Mouse (Mus musculus) cortical plate, adult 2 months (tissue): Measurements from ENCODE around the gene Fosl1. TPM values are rescaled to one million over a fixed set of nuclear protein-coding genes. Genes with fewer than 3 reads are reported as not detected.

Experiments used
- H3K27ac ChIP-seq: fragments of 200-500 bp; 2 replicates; pipeline ENCODE4 v1.5.1; 2012; ENCODE audit warnings: low read length, control low read depth, inconsistent platforms; ENCODE audit not compliant: insufficient read depth
- H3K4me1 ChIP-seq: fragments of 200-500 bp; 2 replicates; pipeline ENCODE4 v1.6.1; 2011; ENCODE audit warnings: low read length; ENCODE audit not compliant: control insufficient read depth, insufficient read depth
- H3K4me3 ChIP-seq: fragments of 200-500 bp; 2 replicates; pipeline ENCODE4 v1.5.1; 2011; ENCODE audit warnings: mild to moderate bottlenecking, low read length, control low read depth; ENCODE audit not compliant: insufficient read depth
- CTCF ChIP-seq: fragments of 200-500 bp; IDR thresholded peaks from 2 replicates; pipeline ENCODE4 v1.5.1; 2011; ENCODE audit warnings: mild to moderate bottlenecking, control low read depth, low read length; ENCODE audit not compliant: insufficient read depth; ENCODE audit errors: extremely low read depth
- POLR2A ChIP-seq: fragments of 200-500 bp; IDR thresholded peaks from 2 replicates; pipeline ENCODE4 v1.6.1; 2011; ENCODE audit warnings: mild to moderate bottlenecking, low read length, control low read depth; ENCODE audit not compliant: insufficient read depth; ENCODE audit errors: extremely low read depth
- polyA plus RNA-seq: library from polyadenylated mRNA; depleted of rRNA; stranded (reverse); fragments of >200 nt; gene quantifications from 2 replicates; pipeline ENCODE4 v1.2.3, GENCODE M21; 2012

Gene Fosl1
- polyA plus RNA-seq, 1 experiment, result 0.21 TPM

DNA sequence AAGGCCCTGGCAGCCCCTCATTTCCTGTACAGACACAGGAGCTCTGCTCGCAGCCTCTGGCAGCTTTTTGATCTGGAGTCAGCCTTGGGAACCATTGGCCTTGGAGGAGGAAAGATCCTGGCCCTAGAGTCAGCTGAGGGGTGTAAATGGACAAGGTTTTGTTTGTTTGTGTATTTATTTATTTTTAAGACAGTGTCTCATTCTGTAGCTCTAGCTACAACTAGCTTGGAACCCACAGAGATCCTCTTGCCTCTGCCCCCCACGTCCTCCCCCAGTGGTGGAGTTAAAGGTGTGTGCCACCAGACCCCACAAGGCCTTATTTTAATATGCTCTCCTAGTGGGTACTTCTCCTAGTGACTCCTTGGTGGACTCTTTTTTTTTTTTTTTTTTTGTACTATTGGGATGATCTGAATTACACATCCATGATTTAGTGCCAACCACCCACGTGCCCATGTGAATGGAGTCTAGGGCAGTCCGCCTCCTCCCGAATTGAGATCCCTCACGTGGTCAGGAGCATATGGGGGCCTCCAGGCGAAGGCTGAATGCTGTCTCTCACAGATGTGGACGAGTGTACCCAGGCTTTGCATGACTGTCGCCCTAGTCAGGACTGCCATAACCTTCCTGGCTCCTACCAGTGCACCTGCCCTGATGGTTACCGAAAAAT, 29.8 kb downstream of the Fosl1 start:
- H3K4me3 ChIP-seq, result no peak overlapping the region
- TF ChIP-seq CTCF (no peak), POLR2A (no peak)
- H3K4me1 ChIP-seq, result peaks cover 3% of the 10 kb centered on the region; the same call in 1 of the 2 replicates
- H3K27ac ChIP-seq, result no peak overlapping the region

DNA sequence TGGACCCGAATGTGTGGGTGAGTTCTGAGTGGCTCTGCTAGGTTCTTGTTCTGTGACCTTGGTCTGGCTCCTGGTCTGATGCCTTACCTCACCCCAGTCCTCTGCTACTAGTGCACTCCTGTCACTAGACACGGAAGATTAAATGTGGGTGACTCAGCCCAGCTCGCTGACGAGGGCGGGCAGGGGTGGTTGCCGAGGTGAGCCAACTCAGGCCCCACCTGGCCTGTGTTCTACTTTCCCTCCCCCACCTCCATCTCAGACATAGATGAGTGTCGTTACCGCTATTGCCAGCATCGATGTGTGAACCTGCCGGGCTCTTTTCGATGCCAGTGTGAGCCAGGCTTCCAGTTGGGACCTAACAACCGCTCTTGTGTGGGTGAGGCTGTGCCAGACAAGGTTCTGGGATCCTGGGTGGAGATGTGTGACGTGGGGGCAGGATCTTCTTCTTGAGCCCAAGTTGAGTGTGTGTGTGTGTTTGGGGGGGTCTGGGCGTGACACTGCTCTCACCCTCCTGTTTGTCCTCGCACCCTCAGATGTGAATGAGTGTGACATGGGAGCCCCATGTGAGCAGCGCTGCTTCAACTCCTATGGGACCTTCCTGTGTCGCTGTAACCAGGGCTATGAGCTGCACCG, 30.4 kb downstream of the Fosl1 start:
- TF ChIP-seq POLR2A (no peak), CTCF (no peak)
- peaks cover 3% of the 10 kb centered on the region; the same call in 1 of the 2 replicates for H3K4me1 ChIP-seq
- H3K4me3 ChIP-seq, result no peak overlapping the region
- H3K27ac ChIP-seq, result no peak overlapping the region

DNA sequence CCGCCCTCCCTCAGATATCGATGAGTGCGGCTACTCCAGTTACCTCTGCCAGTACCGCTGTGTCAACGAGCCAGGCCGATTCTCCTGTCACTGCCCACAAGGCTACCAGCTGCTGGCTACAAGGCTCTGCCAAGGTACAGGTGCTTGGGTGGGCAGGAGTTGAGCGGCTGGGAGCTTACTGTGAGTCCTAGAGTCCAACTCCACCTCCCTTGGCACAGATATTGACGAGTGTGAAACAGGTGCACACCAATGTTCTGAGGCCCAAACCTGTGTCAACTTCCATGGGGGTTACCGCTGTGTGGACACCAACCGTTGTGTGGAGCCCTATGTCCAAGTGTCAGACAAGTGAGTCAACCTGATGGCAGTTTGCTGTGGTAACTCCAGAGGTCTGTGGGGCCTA, 32.7 kb downstream of the Fosl1 start:
- TF ChIP-seq POLR2A (no peak), CTCF (no peak)

DNA sequence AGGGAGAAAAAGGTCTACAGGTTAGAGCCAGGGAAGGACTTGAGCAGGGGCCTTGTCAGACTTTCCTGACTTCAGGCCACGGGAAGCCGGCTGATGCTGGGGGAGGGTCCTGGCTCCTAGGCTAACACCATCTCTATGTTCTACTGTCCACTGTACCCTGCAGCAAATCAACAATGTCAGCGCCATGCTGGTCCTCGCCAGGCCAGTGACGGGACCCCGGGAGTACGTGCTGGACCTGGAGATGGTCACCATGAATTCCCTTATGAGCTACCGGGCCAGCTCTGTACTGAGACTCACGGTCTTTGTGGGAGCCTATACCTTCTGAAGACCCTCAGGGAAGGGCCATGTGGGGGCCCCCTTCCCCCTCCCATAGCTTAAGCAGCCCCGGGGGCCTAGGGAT, 34.1 kb downstream of the Fosl1 start:
- H3K4me1 ChIP-seq, result peaks cover 3% of the 10 kb centered on the region; the same call in 1 of the 2 replicates
- H3K4me3 ChIP-seq, result no peak overlapping the region
- H3K27ac ChIP-seq, result no peak overlapping the region
- 0 out of 2 replicates have a peak, but pooled peaks have one; percentile 14 for TF ChIP-seq POLR2A
- TF ChIP-seq CTCF, result no peak

More for the DNA sequence above, 32.7 kb downstream of the Fosl1 start:
- Histone ChIP-seq H3K4me3 (no peak overlapping the region), H3K27ac (no peak overlapping the region), H3K4me1 (peaks cover 3% of the 10 kb centered on the region; the same call in 1 of the 2 replicates)

DNA sequence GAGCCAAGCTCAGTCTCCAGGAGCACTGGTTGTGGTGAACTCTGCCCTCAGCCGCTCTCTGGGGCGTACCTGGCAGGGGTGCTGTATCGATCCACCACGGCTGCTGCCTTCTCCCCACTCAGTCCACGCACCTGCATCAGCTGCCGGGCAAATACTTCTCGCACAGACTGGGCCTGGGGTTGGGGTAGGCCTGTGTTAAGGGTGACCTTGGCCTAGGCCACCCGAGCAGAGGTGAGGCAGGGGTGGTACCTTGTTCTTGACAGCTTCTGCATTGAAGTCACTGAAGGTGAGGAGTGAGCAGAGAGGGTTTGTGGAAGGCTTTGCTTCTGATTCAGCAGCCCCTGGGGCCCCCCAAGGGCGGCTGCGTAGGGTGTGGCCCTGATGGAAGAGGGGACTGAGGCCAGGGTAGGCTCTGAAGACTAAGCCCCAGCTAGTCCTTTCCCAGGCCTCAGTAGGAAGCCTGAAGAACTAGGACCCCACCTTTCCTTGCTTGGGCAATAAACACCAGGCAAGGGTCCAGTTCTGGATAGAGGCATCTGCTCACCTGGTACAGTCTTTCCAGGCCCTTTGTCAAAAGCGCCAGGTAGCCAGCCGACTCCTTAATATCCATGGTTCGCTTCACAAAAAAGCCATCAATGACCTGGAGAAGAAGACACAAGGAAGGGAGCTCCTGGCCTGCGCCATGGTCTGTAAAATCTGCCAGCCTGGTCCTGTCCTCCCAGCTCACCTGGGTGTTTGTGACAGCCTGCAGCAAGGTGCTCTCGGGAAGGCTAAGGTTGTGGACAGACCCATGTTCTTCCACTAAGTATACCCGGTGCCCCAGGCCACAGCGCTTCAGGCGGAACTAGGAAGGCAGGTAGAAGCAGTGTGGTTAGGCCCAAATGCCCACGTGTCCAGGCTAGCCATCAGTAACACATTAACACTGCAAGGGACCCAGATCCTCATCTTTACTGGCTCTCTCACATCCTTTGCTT, 36.3 kb downstream of the Fosl1 start:
- Histone ChIP-seq H3K27ac (no peak overlapping the region), H3K4me3 (no peak overlapping the region), H3K4me1 (peaks cover 2% of the 10 kb centered on the region; the same call in 1 of the 2 replicates)
- TF ChIP-seq POLR2A (no peak), CTCF (no peak)

DNA sequence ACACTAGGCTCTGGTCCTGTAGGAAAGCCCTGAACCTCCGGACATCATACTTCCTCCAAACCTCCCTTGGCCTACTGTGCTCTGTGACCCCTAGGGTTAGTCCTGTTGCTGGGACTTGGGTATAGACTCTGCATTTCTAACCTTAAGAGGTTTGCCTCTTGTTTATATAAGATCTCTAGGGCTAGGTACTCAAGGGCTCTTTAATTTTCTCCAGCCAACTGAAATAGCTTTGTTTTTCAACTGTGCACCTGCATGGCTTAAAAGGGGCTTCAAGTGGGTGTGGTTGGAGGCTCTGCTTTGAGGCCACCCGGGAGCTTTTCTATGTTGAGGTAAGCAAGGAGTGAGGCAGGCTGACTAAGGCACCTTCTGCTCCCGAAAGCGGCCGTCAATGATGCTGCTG, 37.1 kb downstream of the Fosl1 start:
- TF ChIP-seq CTCF (no peak), POLR2A (no peak)
- Histone ChIP-seq H3K27ac (no peak overlapping the region), H3K4me3 (no peak overlapping the region), H3K4me1 (peaks cover 2% of the 10 kb centered on the region; the same call in 1 of the 2 replicates)

DNA sequence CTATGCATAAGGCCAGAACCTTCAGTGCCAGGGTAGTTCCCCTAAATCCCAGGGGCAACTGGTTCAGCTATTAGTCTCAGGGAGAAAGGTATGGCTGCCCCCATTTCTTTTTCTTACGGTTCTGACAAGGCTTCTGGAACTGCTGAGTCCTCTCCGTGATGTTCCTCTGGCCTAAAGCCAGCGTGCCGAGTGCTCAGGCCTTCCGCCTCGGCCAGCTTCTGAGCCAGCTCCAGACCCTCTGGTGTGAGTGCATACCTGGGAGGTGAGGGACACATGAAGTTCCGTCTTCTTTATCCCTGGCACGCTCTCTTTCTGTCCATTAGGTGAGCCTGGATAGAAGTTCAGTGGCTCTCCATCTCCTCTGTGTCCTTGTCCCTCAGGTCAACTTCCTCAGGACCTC, 38.0 kb downstream of the Fosl1 start:
- no peak for TF ChIP-seq CTCF
- no peak for TF ChIP-seq POLR2A
- no peak overlapping the region for H3K27ac ChIP-seq

DNA sequence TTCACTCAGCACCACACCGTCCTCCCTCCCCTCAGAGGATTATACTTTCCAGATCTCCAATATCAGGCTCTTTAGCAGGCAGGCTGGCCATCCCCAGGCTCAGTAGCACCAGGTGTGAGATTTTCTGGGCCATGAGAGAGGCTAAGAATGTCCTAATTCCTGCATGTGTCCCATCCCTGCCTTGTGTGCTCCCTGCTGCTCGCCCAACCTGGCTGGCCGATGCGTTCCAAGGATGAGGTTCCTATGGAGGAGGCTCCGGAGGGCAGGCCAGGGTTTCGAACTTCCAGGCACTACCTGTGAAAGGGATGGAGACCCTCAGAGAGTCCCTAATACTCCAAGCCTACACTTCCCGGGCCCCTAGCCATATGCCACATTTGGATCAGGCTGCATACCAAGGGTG, 38.5 kb downstream of the Fosl1 start:
- no peak overlapping the region for H3K4me3 ChIP-seq
- no peak overlapping the region for H3K27ac ChIP-seq
- TF ChIP-seq CTCF (no peak), POLR2A (no peak)
- peaks cover 2% of the 10 kb centered on the region; the same call in 1 of the 2 replicates for H3K4me1 ChIP-seq

More for the DNA sequence above, 38.0 kb downstream of the Fosl1 start:
- Histone ChIP-seq H3K4me1 (peaks cover 2% of the 10 kb centered on the region; the same call in 1 of the 2 replicates), H3K4me3 (no peak overlapping the region)

DNA sequence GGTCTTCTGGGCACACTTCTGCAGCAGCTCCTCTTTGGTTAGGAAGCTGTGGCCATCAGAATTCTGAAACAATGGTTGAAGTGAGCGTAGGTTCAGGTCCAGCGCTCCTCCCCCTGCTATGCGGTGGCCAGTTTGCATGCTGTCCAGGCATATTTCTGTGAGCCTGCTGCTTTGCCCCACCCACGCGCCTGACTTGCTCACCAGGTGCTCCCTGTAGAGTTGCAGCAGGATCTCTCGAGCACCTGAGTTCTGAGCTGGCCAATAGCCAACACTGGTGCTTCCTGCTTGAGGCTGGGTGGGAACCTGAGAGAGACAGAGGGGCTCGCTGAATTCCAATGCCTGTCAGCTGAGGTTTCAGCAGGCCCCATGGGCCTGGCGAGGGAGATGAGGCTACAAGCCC, 38.9 kb downstream of the Fosl1 start:
- Histone ChIP-seq H3K27ac (no peak overlapping the region), H3K4me3 (no peak overlapping the region), H3K4me1 (peaks cover 2% of the 10 kb centered on the region; the same call in 1 of the 2 replicates)
- TF ChIP-seq CTCF (no peak), POLR2A (no peak)
